Mouse (Mus musculus) brain, embryonic 14.5 days (tissue): Measurements from ENCODE around the gene Ccdc180.

Experiments used
- CTCF ChIP-seq: fragments of 200-500 bp; IDR thresholded peaks from 2 replicates; pipeline ENCODE4 v1.5.1; 2012; ENCODE audit warnings: inconsistent platforms, mild to moderate bottlenecking, moderate library complexity, borderline replicate concordance; ENCODE audit not compliant: insufficient read depth, insufficient read length; ENCODE audit errors: extremely low read depth
- POLR2A ChIP-seq: fragments of 200-500 bp; IDR thresholded peaks from 2 replicates; pipeline ENCODE4 v1.6.1; 2012; ENCODE audit warnings: mild to moderate bottlenecking, inconsistent platforms, borderline replicate concordance; ENCODE audit not compliant: poor library complexity, insufficient read depth, insufficient read length, severe bottlenecking; ENCODE audit errors: extremely low read depth

DNA sequence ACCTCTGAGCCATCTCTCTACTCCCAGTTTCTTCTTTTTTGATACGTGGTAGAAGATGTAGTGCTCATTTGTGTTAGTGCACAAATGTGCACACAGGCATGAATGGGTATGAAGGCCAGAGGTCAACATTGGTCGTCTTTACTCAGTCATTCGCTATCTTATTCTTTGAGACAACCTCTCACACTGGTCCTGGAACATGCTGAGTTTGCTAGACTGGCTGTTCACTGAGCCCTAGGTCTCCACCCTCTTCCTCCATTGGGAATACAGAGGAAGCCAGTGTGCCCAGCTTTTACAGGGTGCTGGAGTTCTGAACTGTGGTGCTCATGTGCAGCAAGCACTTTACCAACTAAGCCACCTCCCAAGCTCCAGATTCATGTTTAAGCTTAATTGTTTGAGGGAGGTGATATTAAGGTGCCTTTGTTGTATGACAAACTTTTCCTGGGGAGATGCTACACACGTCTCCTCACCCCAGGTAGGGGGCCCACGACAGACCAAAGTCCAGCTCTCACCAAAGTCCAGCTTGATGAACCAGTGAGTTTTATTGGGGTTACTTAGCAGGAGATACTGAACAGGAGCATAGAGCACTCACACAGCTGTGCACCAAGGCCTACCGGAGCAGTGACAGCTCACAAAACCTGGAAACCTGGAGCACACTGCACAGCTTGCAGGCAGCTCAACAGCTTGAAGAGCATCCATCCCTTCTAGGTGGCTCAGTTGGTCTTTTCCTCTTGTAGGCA is 87.0 kb downstream of the Ccdc180 start:
- TF ChIP-seq CTCF: no peak
- TF ChIP-seq POLR2A: no peak
